Mouse (Mus musculus) embryonic fibroblast, embryonic 13.5 days (primary cell): Measurements from ENCODE around the gene Sec24b.

Experiments used
- CTCF ChIP-seq: IDR thresholded peaks from 2 replicates; pipeline ENCODE4 v1.5.1; 2011; ENCODE audit warnings: mild to moderate bottlenecking, control low read depth, low read length, moderate library complexity, borderline replicate concordance; ENCODE audit not compliant: insufficient read depth
- POLR2A ChIP-seq: IDR thresholded peaks from 2 replicates; pipeline ENCODE4 v1.6.1; 2011; ENCODE audit warnings: low read depth, mild to moderate bottlenecking, control low read depth, low read length, moderate library complexity

- TF ChIP-seq CTCF = no peak
- TF ChIP-seq POLR2A = no peak
Measured at GRCm38 (mm10) chr3:130073085-130073484, 11.7 kb upstream of the Sec24b start.
